Mouse (Mus musculus): Measurements from ENCODE around the gene Map4k5. TPM values are rescaled to one million over a fixed set of nuclear protein-coding genes. Genes with fewer than 3 reads are reported as not detected.

The Map4k5 gene
- polyA plus RNA-seq, 1 experiment from 2014 or later: 42.3 TPM

GRCm38 (mm10) chr12:69812986-69813385 is 80.0 kb downstream of the Map4k5 start:
- Histone ChIP-seq H3K4me3 (ENCODE audit: low read depth, low read length) (no peak overlapping the region), H3K9ac (ENCODE audit: low read length) (no peak overlapping the region), H3K27me3 (ENCODE audit: control insufficient read depth, insufficient read depth, low read length) (no peaks in the 10 kb centered on the region), H3K4me2 (ENCODE audit: low read depth) (no peak overlapping the region), H3K9me3 (ENCODE audit: control insufficient read depth, low read length) (no peaks in the 10 kb centered on the region), H3K27ac (ENCODE audit: low read depth, low read length) (no peak overlapping the region), H3K4me1 (ENCODE audit: control insufficient read depth, insufficient read depth, low read length) (no peaks in the 10 kb centered on the region), H3K36me3 (ENCODE audit: control insufficient read depth, insufficient read depth, low read length) (peaks cover 2% of the 10 kb centered on the region; the same call in 1 of the 2 replicates)
- DNase-seq (ENCODE audit: low spot score): no peak
- no peak for ATAC-seq (ENCODE audit: insufficient read depth, low FRiP score, low TSS enrichment)
- 85% methylated on average over 3 of the region's 3 CpGs for WGBS

- H3K4me2 ChIP-seq (ENCODE audit: low read depth): no peak overlapping the region
- H3K27ac ChIP-seq (ENCODE audit: low read depth, low read length): no peak overlapping the region
- no peaks in the 10 kb centered on the region for H3K4me1 ChIP-seq (ENCODE audit: control insufficient read depth, insufficient read depth, low read length)
- ATAC-seq (ENCODE audit: insufficient read depth, low FRiP score, low TSS enrichment) (no peak), DNase-seq (ENCODE audit: low spot score) (no peak)
- 0 out of 2 replicates have a peak, but pooled peaks cover 5% of the 10 kb centered on the region for H3K36me3 ChIP-seq (ENCODE audit: control insufficient read depth, insufficient read depth, low read length)
- H3K4me3 ChIP-seq (ENCODE audit: low read depth, low read length): no peak overlapping the region
- no peaks in the 10 kb centered on the region for H3K9me3 ChIP-seq (ENCODE audit: control insufficient read depth, low read length)
- H3K27me3 ChIP-seq (ENCODE audit: control insufficient read depth, insufficient read depth, low read length): no peaks in the 10 kb centered on the region
- 59% methylated on average over 1 of the region's 1 CpGs for WGBS
- no peak overlapping the region for H3K9ac ChIP-seq (ENCODE audit: low read length)
These were observed 81.0 kb downstream of the Map4k5 start for GRCm38 (mm10) chr12:69811976-69812375.

- 84% methylated on average over 3 of the region's 3 CpGs for WGBS
- no peak overlapping the region for H3K4me2 ChIP-seq (ENCODE audit: low read depth)
- H3K36me3 ChIP-seq (ENCODE audit: control insufficient read depth, insufficient read depth, low read length): 0 out of 2 replicates have a peak, but pooled peaks cover 5% of the 10 kb centered on the region
- DNase-seq (ENCODE audit: low spot score): no peak
- H3K27me3 ChIP-seq (ENCODE audit: control insufficient read depth, insufficient read depth, low read length): no peaks in the 10 kb centered on the region
- no peaks in the 10 kb centered on the region for H3K9me3 ChIP-seq (ENCODE audit: control insufficient read depth, low read length)
- H3K4me3 ChIP-seq (ENCODE audit: low read depth, low read length): no peak overlapping the region
- H3K27ac ChIP-seq (ENCODE audit: low read depth, low read length): no peak overlapping the region
- ATAC-seq (ENCODE audit: insufficient read depth, low FRiP score, low TSS enrichment): no peak
- no peak overlapping the region for H3K9ac ChIP-seq (ENCODE audit: low read length)
- H3K4me1 ChIP-seq (ENCODE audit: control insufficient read depth, insufficient read depth, low read length): no peaks in the 10 kb centered on the region
These were observed 83.6 kb downstream of the Map4k5 start for GRCm38 (mm10) chr12:69809439-69809838.

GRCm38 (mm10) chr12:69807399-69807985 is 85.5 kb downstream of the Map4k5 start:
- H3K27me3 ChIP-seq (ENCODE audit: control insufficient read depth, insufficient read depth, low read length): no peaks in the 10 kb centered on the region
- WGBS: 63% methylated on average over 11 of the region's 11 CpGs
- no peaks in the 10 kb centered on the region for H3K9me3 ChIP-seq (ENCODE audit: control insufficient read depth, low read length)
- H3K9ac ChIP-seq (ENCODE audit: low read length): no peak overlapping the region
- H3K27ac ChIP-seq (ENCODE audit: low read depth, low read length): no peak overlapping the region
- H3K4me1 ChIP-seq (ENCODE audit: control insufficient read depth, insufficient read depth, low read length): no peaks in the 10 kb centered on the region
- ATAC-seq (ENCODE audit: insufficient read depth, low FRiP score, low TSS enrichment) (no peak), DNase-seq (ENCODE audit: low spot score) (no peak)
- peaks cover 5% of the 10 kb centered on the region; the same call in 1 of the 2 replicates for H3K36me3 ChIP-seq (ENCODE audit: control insufficient read depth, insufficient read depth, low read length)
- no peak overlapping the region for H3K4me2 ChIP-seq (ENCODE audit: low read depth)
- H3K4me3 ChIP-seq (ENCODE audit: low read depth, low read length): no peak overlapping the region

- Histone ChIP-seq H3K9me3 (ENCODE audit: control insufficient read depth, low read length) (no peaks in the 10 kb centered on the region), H3K27me3 (ENCODE audit: control insufficient read depth, insufficient read depth, low read length) (no peaks in the 10 kb centered on the region), H3K4me1 (ENCODE audit: control insufficient read depth, insufficient read depth, low read length) (no peaks in the 10 kb centered on the region), H3K36me3 (ENCODE audit: control insufficient read depth, insufficient read depth, low read length) (peaks cover 5% of the 10 kb centered on the region; the same call in 1 of the 2 replicates), H3K4me2 (ENCODE audit: low read depth) (no peak overlapping the region), H3K4me3 (ENCODE audit: low read depth, low read length) (no peak overlapping the region), H3K27ac (ENCODE audit: low read depth, low read length) (no peak overlapping the region), H3K9ac (ENCODE audit: low read length) (no peak overlapping the region)
- WGBS: 93% methylated on average over 6 of the region's 6 CpGs
- DNase-seq (ENCODE audit: low spot score): no peak
- no peak for ATAC-seq (ENCODE audit: insufficient read depth, low FRiP score, low TSS enrichment)
These were observed 87.9 kb downstream of the Map4k5 start for GRCm38 (mm10) chr12:69805148-69805547.

GRCm38 (mm10) chr12:69804393-69805070 is 88.5 kb downstream of the Map4k5 start:
- Histone ChIP-seq H3K27ac (ENCODE audit: low read depth, low read length) (no peak overlapping the region), H3K27me3 (ENCODE audit: control insufficient read depth, insufficient read depth, low read length) (no peaks in the 10 kb centered on the region), H3K4me2 (ENCODE audit: low read depth) (no peak overlapping the region), H3K4me3 (ENCODE audit: low read depth, low read length) (no peak overlapping the region), H3K9ac (ENCODE audit: low read length) (no peak overlapping the region), H3K9me3 (ENCODE audit: control insufficient read depth, low read length) (no peaks in the 10 kb centered on the region), H3K36me3 (ENCODE audit: control insufficient read depth, insufficient read depth, low read length) (peaks cover 5% of the 10 kb centered on the region; the same call in 1 of the 2 replicates), H3K4me1 (ENCODE audit: control insufficient read depth, insufficient read depth, low read length) (no peaks in the 10 kb centered on the region)
- no peak for DNase-seq (ENCODE audit: low spot score)
- WGBS: 93% methylated on average over 10 of the region's 10 CpGs
- no peak for ATAC-seq (ENCODE audit: insufficient read depth, low FRiP score, low TSS enrichment)

GRCm38 (mm10) chr12:69803196-69803595 is 89.8 kb downstream of the Map4k5 start:
- WGBS: 80% methylated on average over 4 of the region's 6 CpGs
- no peaks in the 10 kb centered on the region for H3K9me3 ChIP-seq (ENCODE audit: control insufficient read depth, low read length)
- H3K4me2 ChIP-seq (ENCODE audit: low read depth): no peak overlapping the region
- H3K4me1 ChIP-seq (ENCODE audit: control insufficient read depth, insufficient read depth, low read length): no peaks in the 10 kb centered on the region
- no peak overlapping the region for H3K9ac ChIP-seq (ENCODE audit: low read length)
- peaks cover 2% of the 10 kb centered on the region; the same call in 1 of the 2 replicates for H3K36me3 ChIP-seq (ENCODE audit: control insufficient read depth, insufficient read depth, low read length)
- ATAC-seq (ENCODE audit: insufficient read depth, low FRiP score, low TSS enrichment) (no peak), DNase-seq (ENCODE audit: low spot score) (no peak)
- no peaks in the 10 kb centered on the region for H3K27me3 ChIP-seq (ENCODE audit: control insufficient read depth, insufficient read depth, low read length)
- no peak overlapping the region for H3K4me3 ChIP-seq (ENCODE audit: low read depth, low read length)
- H3K27ac ChIP-seq (ENCODE audit: low read depth, low read length): no peak overlapping the region

- H3K9ac ChIP-seq (ENCODE audit: low read length): no peak overlapping the region
- H3K27me3 ChIP-seq (ENCODE audit: control insufficient read depth, insufficient read depth, low read length): no peaks in the 10 kb centered on the region
- ATAC-seq (ENCODE audit: insufficient read depth, low FRiP score, low TSS enrichment) (no peak), DNase-seq (ENCODE audit: low spot score) (no peak)
- no peaks in the 10 kb centered on the region for H3K4me1 ChIP-seq (ENCODE audit: control insufficient read depth, insufficient read depth, low read length)
- no peaks in the 10 kb centered on the region for H3K9me3 ChIP-seq (ENCODE audit: control insufficient read depth, low read length)
- H3K4me2 ChIP-seq (ENCODE audit: low read depth): no peak overlapping the region
- H3K27ac ChIP-seq (ENCODE audit: low read depth, low read length): no peak overlapping the region
- no peak overlapping the region for H3K4me3 ChIP-seq (ENCODE audit: low read depth, low read length)
- WGBS: 91% methylated on average over 4 of the region's 4 CpGs
- H3K36me3 ChIP-seq (ENCODE audit: control insufficient read depth, insufficient read depth, low read length): no peaks in the 10 kb centered on the region; the same call in 1 of the 2 replicates
These were observed 92.4 kb downstream of the Map4k5 start for GRCm38 (mm10) chr12:69800586-69800985.

GRCm38 (mm10) chr12:69796311-69796710 is 96.7 kb downstream of the Map4k5 start:
- H3K9ac ChIP-seq (ENCODE audit: low read length): no peak overlapping the region
- WGBS: 93% methylated on average over 3 of the region's 3 CpGs
- H3K36me3 ChIP-seq (ENCODE audit: control insufficient read depth, insufficient read depth, low read length): no peaks in the 10 kb centered on the region
- ATAC-seq (ENCODE audit: insufficient read depth, low FRiP score, low TSS enrichment) (no peak), DNase-seq (ENCODE audit: low spot score) (no peak)
- H3K27me3 ChIP-seq (ENCODE audit: control insufficient read depth, insufficient read depth, low read length): no peaks in the 10 kb centered on the region
- H3K9me3 ChIP-seq (ENCODE audit: control insufficient read depth, low read length): no peaks in the 10 kb centered on the region
- H3K4me1 ChIP-seq (ENCODE audit: control insufficient read depth, insufficient read depth, low read length): no peaks in the 10 kb centered on the region
- H3K4me3 ChIP-seq (ENCODE audit: low read depth, low read length): no peak overlapping the region
- no peak overlapping the region for H3K4me2 ChIP-seq (ENCODE audit: low read depth)
- H3K27ac ChIP-seq (ENCODE audit: low read depth, low read length): no peak overlapping the region
